Mouse (Mus musculus) midbrain, embryonic 11.5 days (tissue): ENCODE data around the gene Gm20219. TPM values are rescaled to one million over a fixed set of nuclear protein-coding genes. Genes with fewer than 3 reads are reported as not detected.

Experiments used
- ATAC-seq: fragments of 200-750 bp; cut with Nextera tagmentation; 2 replicates; pipeline ENCODE4 v1.8.0; 2017; ENCODE audit warnings: moderate TSS enrichment, moderate library complexity; ENCODE audit not compliant: low FRiP score
- DNase-seq: peaks from one replicate; pipeline ENCODE4 v3.0.0; 2015; ENCODE audit warnings: low spot score; ENCODE audit errors: missing footprints
- H3K27ac ChIP-seq: fragments of 300-500 bp; sonication (generic); 2 replicates; pipeline ENCODE4 v1.5.1; 2014; ENCODE audit warnings: low read depth, low read length
- H3K27me3 ChIP-seq: fragments of 300-500 bp; sonication (generic); 2 replicates; pipeline ENCODE4 v1.6.1; 2014; ENCODE audit warnings: mild to moderate bottlenecking, low read length, moderate library complexity, mixed read lengths; ENCODE audit not compliant: control insufficient read depth, insufficient read depth
- H3K36me3 ChIP-seq: fragments of 300-500 bp; sonication (generic); 2 replicates; pipeline ENCODE4 v1.6.1; 2014; ENCODE audit warnings: mild to moderate bottlenecking, low read length, moderate library complexity, mixed read lengths; ENCODE audit not compliant: control insufficient read depth, insufficient read depth
- H3K4me1 ChIP-seq: fragments of 300-500 bp; sonication (generic); 2 replicates; pipeline ENCODE4 v1.6.1; 2014; ENCODE audit warnings: low read length; ENCODE audit not compliant: control insufficient read depth, insufficient read depth
- H3K4me2 ChIP-seq: fragments of 300-500 bp; sonication (generic); 2 replicates; pipeline ENCODE4 v1.6.1; 2014; ENCODE audit warnings: mild to moderate bottlenecking, moderate library complexity
- H3K4me3 ChIP-seq: fragments of 300-500 bp; sonication (generic); 2 replicates; pipeline ENCODE4 v1.5.1; 2014; ENCODE audit warnings: low read depth, low read length
- H3K9ac ChIP-seq: fragments of 300-500 bp; sonication (generic); 2 replicates; pipeline ENCODE4 v1.6.1; 2014; ENCODE audit warnings: low read length
- H3K9me3 ChIP-seq: fragments of 300-500 bp; sonication (generic); 2 replicates; pipeline ENCODE4 v1.6.1; 2016; ENCODE audit warnings: low read length; ENCODE audit not compliant: control insufficient read depth
- WGBS: fragments of 180-500 bp; shearing (Covaris S2); extraction: QIAGEN DNeasy Blood & Tissue Kit; methylation state at CpG from one replicate; pipeline ENCODE4 v1.1.7; 2014; 5-methylcytosine and 5-hydroxymethylcytosine counted together
- polyA plus RNA-seq: library from polyadenylated mRNA; unstranded; fragments of >200 nt; fragmentation: Nextera tagmentation; extraction: Ambion mirVana; gene quantifications from 2 replicates; pipeline ENCODE4 v1.2.1, GENCODE M21; 2014

Gene Gm20219
- 0.45 and 0.58 TPM in 2 replicates for polyA plus RNA-seq

DNA sequence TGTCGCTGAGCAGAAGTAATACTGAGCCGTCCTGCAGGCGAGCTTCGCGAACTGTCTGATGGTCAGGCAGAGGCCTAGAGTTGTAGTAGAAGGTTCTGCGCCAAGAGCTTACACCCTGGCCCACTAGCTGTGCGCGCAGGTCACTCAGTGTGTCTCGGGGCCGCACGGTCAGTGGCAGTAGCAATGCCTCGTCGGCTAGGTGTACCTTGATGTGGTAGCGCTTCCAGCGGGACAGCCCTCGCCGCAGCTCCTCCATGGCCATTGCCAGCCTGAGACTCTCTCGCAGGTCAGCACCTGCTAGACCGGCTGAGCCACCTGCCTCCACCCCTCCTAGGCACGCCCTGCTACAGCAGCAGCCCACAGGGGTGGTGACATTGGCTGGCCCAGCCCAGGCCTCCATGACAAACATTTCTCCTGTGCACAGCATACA, at the start of gene Gm20219:
Gene Gm20219 (minus strand): TSS at position 266 of the 430 bp plus-strand sequence.
- no peaks in the 10 kb centered on the region for H3K27me3 ChIP-seq
- no peak within 1 kb of the TSS for H3K4me2 ChIP-seq
- H3K27ac ChIP-seq: no peak within 1 kb of the TSS
- WGBS: 77% methylated on average over 20 of the region's 20 CpGs
- ATAC-seq: no peak
- DNase-seq: no peak
- H3K9me3 ChIP-seq: no peaks in the 10 kb centered on the region
- H3K9ac ChIP-seq: no peak within 1 kb of the TSS; the same call in 1 of the 2 replicates
- no peaks in the 10 kb centered on the region for H3K36me3 ChIP-seq
- peaks cover 11% of the 10 kb centered on the region for H3K4me1 ChIP-seq
- no peak within 1 kb of the TSS for H3K4me3 ChIP-seq

- Histone ChIP-seq H3K9me3 (no peaks in the 10 kb centered on the region), H3K4me2 (no peak overlapping the region), H3K36me3 (peaks cover 68% of the 10 kb centered on the region), H3K9ac (no peak overlapping the region), H3K4me1 (peaks cover 7% of the 10 kb centered on the region), H3K4me3 (no peak overlapping the region), H3K27ac (no peak overlapping the region), H3K27me3 (no peaks in the 10 kb centered on the region)
- 92% methylated on average over 9 of the region's 9 CpGs for WGBS
- DNase-seq (no peak), ATAC-seq (no peak)
These were observed 49.8 kb upstream of the Gm20219 start for GRCm38 (mm10) chr17:56604070-56604380.

GRCm38 (mm10) chr17:56603186-56604069, 49.2 kb upstream of the Gm20219 start:
- Histone ChIP-seq H3K27me3 (no peaks in the 10 kb centered on the region), H3K4me1 (peaks cover under 1% of the 10 kb centered on the region), H3K4me3 (no peak overlapping the region), H3K4me2 (no peak overlapping the region), H3K36me3 (peaks cover 68% of the 10 kb centered on the region), H3K27ac (no peak overlapping the region), H3K9ac (no peak overlapping the region), H3K9me3 (no peaks in the 10 kb centered on the region)
- 96% methylated on average over 28 of the region's 28 CpGs for WGBS
- DNase-seq (no peak), ATAC-seq (no peak)

DNA sequence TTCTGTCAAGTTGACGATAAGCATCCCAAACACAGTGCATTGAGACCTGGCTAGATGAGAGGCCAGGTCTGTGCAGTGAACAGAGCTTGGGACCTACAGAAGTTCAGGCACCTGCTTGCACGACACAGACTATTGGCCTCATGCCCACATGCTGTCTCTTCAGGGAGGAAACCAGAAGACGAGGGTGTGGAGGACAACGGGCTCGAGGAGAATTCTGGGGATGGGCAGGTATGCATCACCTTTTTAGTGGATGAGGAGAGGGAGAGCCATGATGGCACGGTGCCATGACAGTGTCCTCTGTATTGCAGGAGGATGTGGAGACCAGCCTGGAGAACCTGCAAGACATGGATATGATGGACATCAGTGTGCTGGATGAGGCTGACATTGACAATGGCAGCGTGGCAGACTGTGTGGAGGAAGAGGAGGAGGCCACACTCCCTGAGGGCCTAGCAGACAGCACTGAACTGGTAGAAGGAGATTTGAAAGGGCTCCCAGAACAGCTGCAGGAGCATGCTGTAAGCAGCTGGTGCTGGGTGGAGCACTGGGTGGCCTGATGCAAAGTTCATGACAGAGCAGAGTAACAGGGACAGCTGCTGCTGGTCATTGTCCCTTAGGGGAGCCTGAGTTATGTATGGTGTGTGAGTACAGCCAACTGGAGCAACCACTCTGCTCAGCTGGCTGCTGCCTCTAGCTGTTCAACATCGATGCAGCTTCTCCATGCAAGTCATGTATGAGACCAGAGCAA, 39.5 kb upstream of the Gm20219 start:
- WGBS: 94% methylated on average over 8 of the region's 8 CpGs
- no peak overlapping the region for H3K9ac ChIP-seq
- H3K9me3 ChIP-seq: no peaks in the 10 kb centered on the region
- no peak overlapping the region for H3K27ac ChIP-seq
- no peak overlapping the region for H3K4me3 ChIP-seq
- peaks cover 62% of the 10 kb centered on the region for H3K36me3 ChIP-seq
- no peaks in the 10 kb centered on the region for H3K27me3 ChIP-seq
- no peaks in the 10 kb centered on the region for H3K4me1 ChIP-seq
- ATAC-seq (no peak), DNase-seq (no peak)
- no peak overlapping the region for H3K4me2 ChIP-seq

- no peak overlapping the region for H3K4me3 ChIP-seq
- H3K9me3 ChIP-seq: no peaks in the 10 kb centered on the region
- no peak overlapping the region for H3K9ac ChIP-seq
- peaks cover under 1% of the 10 kb centered on the region; the same call in 1 of the 2 replicates for H3K4me1 ChIP-seq
- H3K4me2 ChIP-seq: no peak overlapping the region
- ATAC-seq (no peak), DNase-seq (no peak)
- peaks cover 60% of the 10 kb centered on the region for H3K36me3 ChIP-seq
- no peaks in the 10 kb centered on the region for H3K27me3 ChIP-seq
- no peak overlapping the region for H3K27ac ChIP-seq
These were observed 38.4 kb upstream of the Gm20219 start for GRCm38 (mm10) chr17:56592553-56592952.

DNA sequence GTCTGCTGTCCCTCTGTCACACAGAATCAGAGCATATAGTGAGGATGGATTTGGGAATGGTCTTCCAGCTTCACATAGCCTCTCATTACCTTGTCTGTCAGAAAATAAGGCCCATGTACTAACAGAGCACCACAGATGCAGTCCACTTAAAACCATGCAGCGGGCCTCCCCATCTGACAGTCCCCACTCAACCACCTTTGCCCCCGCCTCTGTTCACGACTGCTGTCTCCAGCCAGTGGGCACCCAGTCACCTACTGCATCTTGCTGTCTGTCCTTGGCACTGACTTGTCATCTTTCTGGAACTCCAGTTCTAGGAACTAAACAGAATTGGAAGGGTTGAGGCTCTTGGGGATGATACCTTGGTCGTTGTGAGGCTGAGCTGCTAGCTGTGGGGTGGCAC, 34.7 kb upstream of the Gm20219 start:
- no peak overlapping the region for H3K9ac ChIP-seq
- H3K4me1 ChIP-seq: peaks cover 16% of the 10 kb centered on the region
- H3K4me2 ChIP-seq: no peak overlapping the region
- no peak for ATAC-seq
- H3K27ac ChIP-seq: no peak overlapping the region
- H3K4me3 ChIP-seq: no peak overlapping the region
- no peaks in the 10 kb centered on the region for H3K27me3 ChIP-seq
- no peak for DNase-seq
- H3K36me3 ChIP-seq: peaks cover 37% of the 10 kb centered on the region
- WGBS: 94% methylated on average over 4 of the region's 4 CpGs
- no peaks in the 10 kb centered on the region for H3K9me3 ChIP-seq

DNA sequence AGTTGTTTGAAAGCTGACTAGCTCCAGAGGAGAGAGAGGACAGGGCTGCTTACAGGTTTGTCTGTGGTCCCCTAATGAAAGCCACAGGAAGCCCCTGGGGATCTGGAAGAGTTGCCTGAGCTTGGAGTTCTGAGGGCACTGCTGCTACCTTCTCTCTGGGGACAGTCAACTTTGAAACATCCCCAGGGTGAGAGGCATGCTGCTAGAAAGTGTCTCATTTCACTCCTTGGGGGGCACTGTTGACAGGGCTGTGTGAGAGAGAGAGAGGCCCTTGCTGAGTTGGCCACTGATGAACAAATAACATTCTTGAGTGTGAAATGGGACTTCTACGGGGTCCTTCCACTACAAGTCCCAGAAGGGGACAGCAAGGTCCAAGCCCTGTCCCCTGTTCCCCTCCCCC, 33.6 kb upstream of the Gm20219 start:
- Histone ChIP-seq H3K36me3 (peaks cover 30% of the 10 kb centered on the region), H3K9ac (no peak overlapping the region), H3K4me2 (no peak overlapping the region), H3K4me1 (peaks cover 24% of the 10 kb centered on the region), H3K9me3 (no peaks in the 10 kb centered on the region), H3K27ac (no peak overlapping the region), H3K4me3 (no peak overlapping the region), H3K27me3 (no peaks in the 10 kb centered on the region)
- WGBS: 85% methylated on average over 1 of the region's 1 CpGs
- ATAC-seq (no peak), DNase-seq (no peak)

- H3K27me3 ChIP-seq: no peaks in the 10 kb centered on the region
- peak overlapping the region; percentile 68 for H3K4me2 ChIP-seq
- H3K4me1 ChIP-seq: peaks cover 30% of the 10 kb centered on the region
- peaks cover 31% of the 10 kb centered on the region for H3K36me3 ChIP-seq
- peak; percentile 45 for ATAC-seq
- H3K9ac ChIP-seq: peak overlapping the region; percentile 92
- H3K27ac ChIP-seq: peak overlapping the region; percentile 75
- H3K4me3 ChIP-seq: peak overlapping the region; percentile 81
- no peaks in the 10 kb centered on the region for H3K9me3 ChIP-seq
- peak; percentile 96 for DNase-seq
- under 1% methylated on average over 60 of the region's 61 CpGs for WGBS
These were observed 31.1 kb upstream of the Gm20219 start for GRCm38 (mm10) chr17:56585171-56585821.
